ENCODE assay signal across 20 mouse cellular contexts in genomic region chr12:74171257-74171656, GRCm38 (mm10).
"Had no signal": no experiment of that assay in that cellular context is flagged by ENCODE, and none has a peak within 500 bp of the region (broad histone marks: within the 10 kb centered on the region; RNA-seq: fewer than 3 reads in every experiment).

No protein-coding gene starts in this region.

- H3K36me3 ChIP-seq: kidney, embryonic 15.5 days; limb, embryonic 12.5 days; limb, embryonic 15.5 days; midbrain, embryonic 12.5 days; midbrain, embryonic 15.5 days; neural tube, embryonic 12.5 days; neural tube, embryonic 15.5 days had no signal

- H3K4me2 ChIP-seq: kidney, embryonic 15.5 days; limb, embryonic 12.5 days; limb, embryonic 15.5 days; liver, embryonic 11.5 days; lung, embryonic 14.5 days; midbrain, embryonic 12.5 days; midbrain, embryonic 15.5 days; neural tube, embryonic 12.5 days; neural tube, embryonic 15.5 days had no signal

- H3K4me1 ChIP-seq: kidney, embryonic 15.5 days; limb, embryonic 12.5 days; limb, embryonic 15.5 days; neural tube, embryonic 12.5 days had no signal

- H3K9ac ChIP-seq: kidney, embryonic 15.5 days; limb, embryonic 12.5 days; limb, embryonic 15.5 days; liver, embryonic 14.5 days; liver, postnatal 0 days; lung, embryonic 14.5 days; midbrain, embryonic 12.5 days; midbrain, embryonic 15.5 days; neural tube, embryonic 12.5 days; neural tube, embryonic 15.5 days had no signal

- ATAC-seq: liver, postnatal 0 days; lung, postnatal 0 days; midbrain, embryonic 15.5 days had no signal

- H3K27me3 ChIP-seq: kidney, embryonic 15.5 days; limb, embryonic 12.5 days; limb, embryonic 15.5 days; midbrain, embryonic 12.5 days; midbrain, embryonic 15.5 days; neural tube, embryonic 12.5 days; neural tube, embryonic 15.5 days had no signal

- H3K4me3 ChIP-seq: kidney, embryonic 15.5 days; limb, embryonic 12.5 days; limb, embryonic 15.5 days; midbrain, embryonic 12.5 days; midbrain, embryonic 15.5 days; neural tube, embryonic 12.5 days; neural tube, embryonic 15.5 days had no signal

- H3K9me3 ChIP-seq: kidney, embryonic 15.5 days; limb, embryonic 12.5 days; limb, embryonic 15.5 days; midbrain, embryonic 12.5 days; midbrain, embryonic 15.5 days; neural tube, embryonic 12.5 days; neural tube, embryonic 15.5 days had no signal

- DNase-seq: kidney, postnatal 10 days; kidney, postnatal 36 days; liver, postnatal 0 days; lung, embryonic 14.5 days; right cerebral cortex, adult 18-20 months; right cerebral cortex, postnatal 14 days; right cerebral cortex, postnatal 4 days; thymus, postnatal 25 days had no signal

- H3K27ac ChIP-seq: kidney, embryonic 15.5 days; limb, embryonic 12.5 days; limb, embryonic 15.5 days; liver, embryonic 14.5 days; macrophage; midbrain, embryonic 12.5 days; midbrain, embryonic 15.5 days; neural tube, embryonic 12.5 days; neural tube, embryonic 15.5 days; stomach, postnatal 0 days had no signal
